Mouse (Mus musculus): ENCODE data around the gene Slamf7. TPM values are rescaled to one million over a fixed set of nuclear protein-coding genes. Genes with fewer than 3 reads are reported as not detected.
A peak's percentile ranks its signal among the peaks of the same experiment; 100 is the strongest.

Gene Slamf7
- polyA plus RNA-seq (2014; fragmentation: Nextera tagmentation; extraction: Ambion mirVana), result 0.05 and 0.21 TPM in 2 replicates

- Histone ChIP-seq H3K9me3 (ENCODE audit: control insufficient read depth, low read length) (no peaks in the 10 kb centered on the region), H3K27me3 (replicated peaks; ENCODE audit: control insufficient read depth, insufficient read depth, low read length) (no peaks in the 10 kb centered on the region), H3K27ac (replicated peaks; ENCODE audit: low read depth, low read length) (no peak within 1 kb of the TSS), H3K4me1 (ENCODE audit: control insufficient read depth, insufficient read depth, low read length) (no peaks in the 10 kb centered on the region), H3K9ac (ENCODE audit: low read depth, low read length) (no peak within 1 kb of the TSS), H3K4me3 (ENCODE audit: low read depth, low read length) (no peak within 1 kb of the TSS), H3K36me3 (ENCODE audit: control insufficient read depth, insufficient read depth, low read length) (no peaks in the 10 kb centered on the region), H3K4me2 (ENCODE audit: low read depth, low read length) (no peak within 1 kb of the TSS)
- DNase-seq (ENCODE audit: low spot score) (no peak), ATAC-seq (ENCODE audit: low read depth) (no peak)
- WGBS, result 86% methylated on average over 5 of the region's 5 CpGs
Observed at GRCm38 (mm10) chr1:171652734-171653133, at the start of gene Slamf7. Gene Slamf7, minus strand, starts transcription at chr1:171653035.

- no peak overlapping the region for H3K27ac ChIP-seq (replicated peaks; ENCODE audit: low read depth, low read length)
- H3K36me3 ChIP-seq (ENCODE audit: control insufficient read depth, insufficient read depth, low read length), result no peaks in the 10 kb centered on the region
- H3K27me3 ChIP-seq (replicated peaks; ENCODE audit: control insufficient read depth, insufficient read depth, low read length), result no peaks in the 10 kb centered on the region
- no peaks in the 10 kb centered on the region for H3K4me1 ChIP-seq (ENCODE audit: control insufficient read depth, insufficient read depth, low read length)
- DNase-seq (ENCODE audit: low spot score), result peak; percentile 29
- no peaks in the 10 kb centered on the region for H3K9me3 ChIP-seq (ENCODE audit: control insufficient read depth, low read length)
- no peak overlapping the region for H3K4me2 ChIP-seq (ENCODE audit: low read depth, low read length)
- no peak for ATAC-seq (ENCODE audit: low read depth)
- no peak overlapping the region for H3K9ac ChIP-seq (ENCODE audit: low read depth, low read length)
- H3K4me3 ChIP-seq (ENCODE audit: low read depth, low read length), result no peak overlapping the region
- 23% methylated on average over 5 of the region's 6 CpGs for WGBS
Observed at GRCm38 (mm10) chr1:171698983-171699382, 46.1 kb upstream of the Slamf7 start.

- Histone ChIP-seq H3K4me3 (ENCODE audit: low read depth, low read length) (no peak overlapping the region), H3K27me3 (replicated peaks; ENCODE audit: control insufficient read depth, insufficient read depth, low read length) (no peaks in the 10 kb centered on the region), H3K4me1 (ENCODE audit: control insufficient read depth, insufficient read depth, low read length) (no peaks in the 10 kb centered on the region), H3K9ac (ENCODE audit: low read depth, low read length) (no peak overlapping the region), H3K27ac (replicated peaks; ENCODE audit: low read depth, low read length) (no peak overlapping the region), H3K36me3 (ENCODE audit: control insufficient read depth, insufficient read depth, low read length) (no peaks in the 10 kb centered on the region), H3K9me3 (ENCODE audit: control insufficient read depth, low read length) (no peaks in the 10 kb centered on the region; the same call in none of the 2 replicates), H3K4me2 (ENCODE audit: low read depth, low read length) (no peak overlapping the region)
- ATAC-seq (ENCODE audit: low read depth), result no peak
- no peak for DNase-seq (ENCODE audit: low spot score)
- WGBS, result 82% methylated on average over 1 of the region's 1 CpGs
Observed at GRCm38 (mm10) chr1:171693918-171694317, 41.1 kb upstream of the Slamf7 start.

- ATAC-seq (ENCODE audit: low read depth), result no peak
- no peaks in the 10 kb centered on the region for H3K4me1 ChIP-seq (ENCODE audit: control insufficient read depth, insufficient read depth, low read length)
- H3K36me3 ChIP-seq (ENCODE audit: control insufficient read depth, insufficient read depth, low read length), result no peaks in the 10 kb centered on the region
- WGBS, result 79% methylated on average over 4 of the region's 4 CpGs
- no peak for DNase-seq (ENCODE audit: low spot score)
- no peaks in the 10 kb centered on the region; the same call in none of the 2 replicates for H3K9me3 ChIP-seq (ENCODE audit: control insufficient read depth, low read length)
- H3K9ac ChIP-seq (ENCODE audit: low read depth, low read length), result no peak overlapping the region
- no peak overlapping the region for H3K4me2 ChIP-seq (ENCODE audit: low read depth, low read length)
- no peak overlapping the region for H3K27ac ChIP-seq (replicated peaks; ENCODE audit: low read depth, low read length)
- no peaks in the 10 kb centered on the region for H3K27me3 ChIP-seq (replicated peaks; ENCODE audit: control insufficient read depth, insufficient read depth, low read length)
- no peak overlapping the region for H3K4me3 ChIP-seq (ENCODE audit: low read depth, low read length)
Observed at GRCm38 (mm10) chr1:171687320-171687719, 34.5 kb upstream of the Slamf7 start.

GRCm38 (mm10) chr1:171684923-171685322 is 32.1 kb upstream of the Slamf7 start:
- H3K27me3 ChIP-seq (replicated peaks; ENCODE audit: control insufficient read depth, insufficient read depth, low read length), result no peaks in the 10 kb centered on the region
- no peak overlapping the region for H3K4me3 ChIP-seq (ENCODE audit: low read depth, low read length)
- H3K4me1 ChIP-seq (ENCODE audit: control insufficient read depth, insufficient read depth, low read length), result no peaks in the 10 kb centered on the region
- H3K4me2 ChIP-seq (ENCODE audit: low read depth, low read length), result no peak overlapping the region
- no peaks in the 10 kb centered on the region for H3K36me3 ChIP-seq (ENCODE audit: control insufficient read depth, insufficient read depth, low read length)
- no peak for DNase-seq (ENCODE audit: low spot score)
- H3K9ac ChIP-seq (ENCODE audit: low read depth, low read length), result no peak overlapping the region
- H3K27ac ChIP-seq (replicated peaks; ENCODE audit: low read depth, low read length), result no peak overlapping the region
- no peaks in the 10 kb centered on the region for H3K9me3 ChIP-seq (ENCODE audit: control insufficient read depth, low read length)
- ATAC-seq (ENCODE audit: low read depth), result no peak
- WGBS, result 88% methylated on average over 9 of the region's 9 CpGs

GRCm38 (mm10) chr1:171681531-171682299 is 28.9 kb upstream of the Slamf7 start, which contains the start of gene Cd48:
Gene Cd48, plus strand, starts transcription at chr1:171682009.
- Histone ChIP-seq H3K4me3 (ENCODE audit: low read depth, low read length) (no peak within 1 kb of the TSS), H3K4me1 (ENCODE audit: control insufficient read depth, insufficient read depth, low read length) (no peaks in the 10 kb centered on the region), H3K9ac (ENCODE audit: low read depth, low read length) (no peak within 1 kb of the TSS), H3K27me3 (replicated peaks; ENCODE audit: control insufficient read depth, insufficient read depth, low read length) (no peaks in the 10 kb centered on the region), H3K4me2 (ENCODE audit: low read depth, low read length) (no peak within 1 kb of the TSS), H3K9me3 (ENCODE audit: control insufficient read depth, low read length) (no peaks in the 10 kb centered on the region), H3K27ac (replicated peaks; ENCODE audit: low read depth, low read length) (no peak within 1 kb of the TSS), H3K36me3 (ENCODE audit: control insufficient read depth, insufficient read depth, low read length) (no peaks in the 10 kb centered on the region)
- 82% methylated on average over 14 of the region's 14 CpGs for WGBS
- DNase-seq (ENCODE audit: low spot score), result no peak
- no peak for ATAC-seq (ENCODE audit: low read depth)

GRCm38 (mm10) chr1:171681009-171681408 is 28.2 kb upstream of the Slamf7 start:
- Histone ChIP-seq H3K9me3 (ENCODE audit: control insufficient read depth, low read length) (no peaks in the 10 kb centered on the region), H3K4me1 (ENCODE audit: control insufficient read depth, insufficient read depth, low read length) (no peaks in the 10 kb centered on the region), H3K27me3 (replicated peaks; ENCODE audit: control insufficient read depth, insufficient read depth, low read length) (no peaks in the 10 kb centered on the region), H3K36me3 (ENCODE audit: control insufficient read depth, insufficient read depth, low read length) (no peaks in the 10 kb centered on the region), H3K9ac (ENCODE audit: low read depth, low read length) (no peak overlapping the region), H3K4me2 (ENCODE audit: low read depth, low read length) (no peak overlapping the region), H3K27ac (replicated peaks; ENCODE audit: low read depth, low read length) (no peak overlapping the region), H3K4me3 (ENCODE audit: low read depth, low read length) (no peak overlapping the region)
- ATAC-seq (ENCODE audit: low read depth) (no peak), DNase-seq (ENCODE audit: low spot score) (no peak)
- 78% methylated on average over 7 of the region's 7 CpGs for WGBS

DNA sequence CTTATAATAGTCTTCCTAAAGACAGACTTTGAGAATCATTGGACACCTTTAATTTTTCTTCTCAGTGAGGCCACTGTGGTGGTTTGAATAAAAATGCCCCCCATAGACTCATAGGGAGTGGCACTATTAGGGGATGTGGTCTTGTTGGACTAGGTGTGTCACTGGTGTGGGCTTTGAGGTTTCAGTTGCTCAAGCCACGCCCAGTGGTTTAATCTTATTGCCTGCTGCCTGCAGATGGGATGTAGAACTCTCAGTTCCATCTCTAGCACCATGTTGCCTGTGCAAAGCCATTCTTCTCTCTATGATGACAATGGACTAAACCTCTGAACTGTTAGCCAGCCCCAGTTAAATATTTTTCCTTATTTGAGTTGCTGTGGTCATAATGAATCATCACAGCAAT is 24.9 kb upstream of the Slamf7 start:
- Histone ChIP-seq H3K4me1 (ENCODE audit: control insufficient read depth, insufficient read depth, low read length) (no peaks in the 10 kb centered on the region), H3K27me3 (replicated peaks; ENCODE audit: control insufficient read depth, insufficient read depth, low read length) (no peaks in the 10 kb centered on the region), H3K36me3 (ENCODE audit: control insufficient read depth, insufficient read depth, low read length) (no peaks in the 10 kb centered on the region), H3K27ac (replicated peaks; ENCODE audit: low read depth, low read length) (no peak overlapping the region), H3K9me3 (ENCODE audit: control insufficient read depth, low read length) (no peaks in the 10 kb centered on the region), H3K9ac (ENCODE audit: low read depth, low read length) (no peak overlapping the region), H3K4me3 (ENCODE audit: low read depth, low read length) (no peak overlapping the region), H3K4me2 (ENCODE audit: low read depth, low read length) (no peak overlapping the region)
- 59% methylated on average over 1 of the region's 1 CpGs for WGBS
- ATAC-seq (ENCODE audit: low read depth), result no peak
- DNase-seq (ENCODE audit: low spot score), result no peak

DNA sequence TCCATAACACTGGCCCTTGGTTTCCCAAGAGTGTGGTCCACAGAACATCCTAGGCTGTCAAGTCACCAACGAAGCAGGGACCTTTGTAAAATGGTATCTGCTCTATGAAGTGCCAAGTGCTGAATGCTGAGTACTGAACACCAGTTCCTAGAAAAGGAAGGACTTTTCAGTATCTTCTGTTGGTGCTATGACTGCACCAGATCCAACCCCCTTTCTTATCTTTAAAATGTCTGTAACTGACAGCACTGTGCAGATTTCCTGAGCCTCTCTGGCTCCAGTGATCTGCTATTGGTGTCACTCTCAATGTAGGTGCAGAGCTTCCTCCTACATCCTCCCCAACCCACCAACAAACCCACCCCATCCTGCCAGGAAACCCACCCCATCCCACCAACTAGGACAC is 21.6 kb upstream of the Slamf7 start:
- H3K9ac ChIP-seq (ENCODE audit: low read depth, low read length), result no peak overlapping the region
- H3K27me3 ChIP-seq (replicated peaks; ENCODE audit: control insufficient read depth, insufficient read depth, low read length), result no peaks in the 10 kb centered on the region
- 84% methylated on average over 1 of the region's 1 CpGs for WGBS
- H3K4me1 ChIP-seq (ENCODE audit: control insufficient read depth, insufficient read depth, low read length), result no peaks in the 10 kb centered on the region
- no peak overlapping the region for H3K27ac ChIP-seq (replicated peaks; ENCODE audit: low read depth, low read length)
- no peak for ATAC-seq (ENCODE audit: low read depth)
- no peak overlapping the region for H3K4me2 ChIP-seq (ENCODE audit: low read depth, low read length)
- no peaks in the 10 kb centered on the region for H3K36me3 ChIP-seq (ENCODE audit: control insufficient read depth, insufficient read depth, low read length)
- no peak for DNase-seq (ENCODE audit: low spot score)
- no peaks in the 10 kb centered on the region for H3K9me3 ChIP-seq (ENCODE audit: control insufficient read depth, low read length)
- no peak overlapping the region for H3K4me3 ChIP-seq (ENCODE audit: low read depth, low read length)

Measured in embryonic facial prominence, embryonic 14.5 days (tissue).